Mouse (Mus musculus) limb, embryonic 15.5 days (tissue): Measurements from ENCODE around the gene Fbxl16. TPM values are rescaled to one million over a fixed set of nuclear protein-coding genes. Genes with fewer than 3 reads are reported as not detected.

ENCODE experiments used
- ATAC-seq: fragments of 200-750 bp; cut with Nextera tagmentation; 2 replicates; pipeline ENCODE4 v1.8.0; 2017; ENCODE audit warnings: low read depth, moderate TSS enrichment; ENCODE audit not compliant: insufficient number of reproducible peaks, low FRiP score, low TSS enrichment
- H3K27ac ChIP-seq: fragments of 300-500 bp; sonication (generic); 2 replicates; pipeline ENCODE4 v1.5.1; 2015; ENCODE audit warnings: moderate library complexity, mild to moderate bottlenecking, inconsistent platforms
- H3K27me3 ChIP-seq: fragments of 300-500 bp; sonication (generic); 2 replicates; pipeline ENCODE4 v1.6.1; 2015; ENCODE audit warnings: inconsistent platforms
- H3K36me3 ChIP-seq: fragments of 300-500 bp; sonication (generic); 2 replicates; pipeline ENCODE4 v1.6.1; 2015; ENCODE audit warnings: inconsistent platforms
- H3K4me1 ChIP-seq: fragments of 300-500 bp; sonication (generic); 2 replicates; pipeline ENCODE4 v1.6.1; 2015; ENCODE audit warnings: inconsistent platforms
- H3K4me2 ChIP-seq: fragments of 300-500 bp; sonication (generic); 2 replicates; pipeline ENCODE4 v1.6.1; 2015; ENCODE audit warnings: mild to moderate bottlenecking, inconsistent platforms
- H3K4me3 ChIP-seq: fragments of 300-500 bp; sonication (generic); 2 replicates; pipeline ENCODE4 v1.5.1; 2015; ENCODE audit warnings: mild to moderate bottlenecking, inconsistent platforms
- H3K9ac ChIP-seq: fragments of 300-500 bp; sonication (generic); 2 replicates; pipeline ENCODE4 v1.6.1; 2015; ENCODE audit warnings: inconsistent platforms
- H3K9me3 ChIP-seq: fragments of 300-500 bp; sonication (generic); 2 replicates; pipeline ENCODE4 v1.6.1; 2016; ENCODE audit warnings: inconsistent platforms
- WGBS: fragments of 180-500 bp; shearing (Covaris S2); methylation state at CpG from one replicate; pipeline ENCODE4 v1.1.7; 2015; 5-methylcytosine and 5-hydroxymethylcytosine counted together
- polyA plus RNA-seq: library from polyadenylated mRNA; unstranded; fragments of >200 nt; fragmentation: Nextera tagmentation; extraction: Ambion mirVana; gene quantifications from 2 replicates; pipeline ENCODE4 v1.2.1, GENCODE M21; 2015

Gene Fbxl16
- polyA plus RNA-seq, 1 experiment from 2014 or later, result 2.7 TPM

GRCm38 (mm10) chr17:25860832-25861703, 52.2 kb downstream of the Fbxl16 start, which contains the start of gene Wdr90:
Wdr90 (minus strand) TSS chr17:25861501.
- peak; percentile 91 for ATAC-seq
- 2% methylated on average over 65 of the region's 65 CpGs for WGBS
- Histone ChIP-seq H3K9ac (peak within 1 kb of the TSS; percentile 71), H3K4me2 (peak within 1 kb of the TSS; percentile 81), H3K27ac (peak within 1 kb of the TSS; percentile 87), H3K4me1 (peaks cover 11% of the 10 kb centered on the region), H3K27me3 (no peaks in the 10 kb centered on the region), H3K4me3 (peak within 1 kb of the TSS; percentile 64), H3K36me3 (no peaks in the 10 kb centered on the region), H3K9me3 (no peaks in the 10 kb centered on the region)

GRCm38 (mm10) chr17:25861704-25862612, 53.1 kb downstream of the Fbxl16 start:
- Histone ChIP-seq H3K9me3 (no peaks in the 10 kb centered on the region), H3K4me3 (peak overlapping the region; percentile 64), H3K36me3 (no peaks in the 10 kb centered on the region), H3K27ac (peak overlapping the region; percentile 87), H3K27me3 (no peaks in the 10 kb centered on the region), H3K9ac (peak overlapping the region; percentile 71), H3K4me1 (peaks cover 11% of the 10 kb centered on the region), H3K4me2 (peak overlapping the region; percentile 81)
- WGBS, result 10% methylated on average over 6 of the region's 6 CpGs
- no peak for ATAC-seq

- Histone ChIP-seq H3K4me3 (no peak overlapping the region), H3K36me3 (no peaks in the 10 kb centered on the region), H3K9me3 (no peaks in the 10 kb centered on the region), H3K27ac (no peak overlapping the region), H3K27me3 (no peaks in the 10 kb centered on the region), H3K4me1 (peaks cover 23% of the 10 kb centered on the region), H3K4me2 (no peak overlapping the region), H3K9ac (no peak overlapping the region)
- ATAC-seq, result no peak
- WGBS, result 86% methylated on average over 6 of the region's 6 CpGs
These were observed 54.8 kb downstream of the Fbxl16 start for GRCm38 (mm10) chr17:25863681-25864080.

GRCm38 (mm10) chr17:25864311-25864710, 55.4 kb downstream of the Fbxl16 start:
- Histone ChIP-seq H3K4me1 (peaks cover 28% of the 10 kb centered on the region), H3K4me3 (no peak overlapping the region), H3K27me3 (no peaks in the 10 kb centered on the region), H3K36me3 (no peaks in the 10 kb centered on the region), H3K9me3 (no peaks in the 10 kb centered on the region), H3K9ac (no peak overlapping the region), H3K4me2 (no peak overlapping the region), H3K27ac (no peak overlapping the region)
- ATAC-seq, result no peak
- 90% methylated on average over 14 of the region's 14 CpGs for WGBS

GRCm38 (mm10) chr17:25865288-25865687, 56.4 kb downstream of the Fbxl16 start:
- 85% methylated on average over 11 of the region's 11 CpGs for WGBS
- no peak for ATAC-seq

GRCm38 (mm10) chr17:25866172-25866571, 57.3 kb downstream of the Fbxl16 start:
- Histone ChIP-seq H3K9me3 (no peaks in the 10 kb centered on the region), H3K36me3 (no peaks in the 10 kb centered on the region), H3K27ac (no peak overlapping the region), H3K4me3 (no peak overlapping the region), H3K9ac (no peak overlapping the region), H3K4me1 (peaks cover 17% of the 10 kb centered on the region), H3K4me2 (no peak overlapping the region), H3K27me3 (no peaks in the 10 kb centered on the region)
- WGBS, result 94% methylated on average over 3 of the region's 3 CpGs
- ATAC-seq, result no peak

More at GRCm38 (mm10) chr17:25865288-25865687, 56.4 kb downstream of the Fbxl16 start:
- H3K36me3 ChIP-seq, result no peaks in the 10 kb centered on the region
- no peak overlapping the region for H3K9ac ChIP-seq
- no peak overlapping the region for H3K27ac ChIP-seq
- H3K27me3 ChIP-seq, result no peaks in the 10 kb centered on the region
- no peak overlapping the region for H3K4me2 ChIP-seq
- no peak overlapping the region for H3K4me3 ChIP-seq
- no peaks in the 10 kb centered on the region for H3K9me3 ChIP-seq
- H3K4me1 ChIP-seq, result peaks cover 26% of the 10 kb centered on the region

- H3K4me1 ChIP-seq, result peaks cover 17% of the 10 kb centered on the region
- no peak overlapping the region for H3K9ac ChIP-seq
- 12% methylated on average over 7 of the region's 7 CpGs for WGBS
- ATAC-seq, result no peak
- no peaks in the 10 kb centered on the region for H3K9me3 ChIP-seq
- H3K27me3 ChIP-seq, result no peaks in the 10 kb centered on the region
- H3K36me3 ChIP-seq, result no peaks in the 10 kb centered on the region
- H3K27ac ChIP-seq, result no peak overlapping the region
- peak overlapping the region; percentile 99 for H3K4me2 ChIP-seq
- peak overlapping the region; percentile 87 for H3K4me3 ChIP-seq
These were observed 58.6 kb downstream of the Fbxl16 start for GRCm38 (mm10) chr17:25867509-25867835.

- no peaks in the 10 kb centered on the region for H3K27me3 ChIP-seq
- peak overlapping the region; percentile 99 for H3K4me2 ChIP-seq
- 1% methylated on average over 42 of the region's 42 CpGs for WGBS
- H3K36me3 ChIP-seq, result no peaks in the 10 kb centered on the region
- peaks cover 17% of the 10 kb centered on the region for H3K4me1 ChIP-seq
- H3K9ac ChIP-seq, result peak overlapping the region; percentile 57
- ATAC-seq, result peak; percentile 26; the same call in 1 of the 2 replicates
- peak overlapping the region; percentile 87 for H3K4me3 ChIP-seq
- H3K9me3 ChIP-seq, result no peaks in the 10 kb centered on the region
- H3K27ac ChIP-seq, result peak overlapping the region; percentile 76; the same call in 1 of the 2 replicates
These were observed 59.1 kb downstream of the Fbxl16 start for GRCm38 (mm10) chr17:25867836-25868600.

- 1% methylated on average over 24 of the region's 24 CpGs for WGBS
- Histone ChIP-seq H3K9me3 (no peaks in the 10 kb centered on the region), H3K27me3 (no peaks in the 10 kb centered on the region), H3K27ac (peak within 1 kb of the TSS; percentile 76), H3K9ac (peak within 1 kb of the TSS; percentile 57), H3K4me1 (peaks cover 17% of the 10 kb centered on the region), H3K4me3 (peak within 1 kb of the TSS; percentile 87), H3K4me2 (peak within 1 kb of the TSS; percentile 99), H3K36me3 (no peaks in the 10 kb centered on the region)
- peak; percentile 77 for ATAC-seq
These were observed 59.8 kb downstream of the Fbxl16 start, which contains the start of gene Mcrip2 for GRCm38 (mm10) chr17:25868601-25869191. Mcrip2 (minus strand) TSS chr17:25868764.

GRCm38 (mm10) chr17:25869498-25869897, 60.6 kb downstream of the Fbxl16 start:
- no peak overlapping the region for H3K9ac ChIP-seq
- H3K4me3 ChIP-seq, result no peak overlapping the region
- H3K36me3 ChIP-seq, result no peaks in the 10 kb centered on the region
- WGBS, result 89% methylated on average over 8 of the region's 8 CpGs
- peaks cover 23% of the 10 kb centered on the region for H3K4me1 ChIP-seq
- H3K27me3 ChIP-seq, result no peaks in the 10 kb centered on the region
- H3K4me2 ChIP-seq, result no peak overlapping the region
- no peak for ATAC-seq
- H3K27ac ChIP-seq, result no peak overlapping the region
- no peaks in the 10 kb centered on the region for H3K9me3 ChIP-seq

GRCm38 (mm10) chr17:25869954-25870353, 61.1 kb downstream of the Fbxl16 start:
- Histone ChIP-seq H3K36me3 (no peaks in the 10 kb centered on the region), H3K4me2 (no peak overlapping the region), H3K27me3 (no peaks in the 10 kb centered on the region), H3K9ac (no peak overlapping the region), H3K9me3 (no peaks in the 10 kb centered on the region), H3K4me1 (peaks cover 25% of the 10 kb centered on the region), H3K4me3 (no peak overlapping the region), H3K27ac (no peak overlapping the region)
- no peak for ATAC-seq
- WGBS, result 85% methylated on average over 2 of the region's 2 CpGs
